Mouse (Mus musculus): Measurements from ENCODE around the gene Nkd2.

DNA sequence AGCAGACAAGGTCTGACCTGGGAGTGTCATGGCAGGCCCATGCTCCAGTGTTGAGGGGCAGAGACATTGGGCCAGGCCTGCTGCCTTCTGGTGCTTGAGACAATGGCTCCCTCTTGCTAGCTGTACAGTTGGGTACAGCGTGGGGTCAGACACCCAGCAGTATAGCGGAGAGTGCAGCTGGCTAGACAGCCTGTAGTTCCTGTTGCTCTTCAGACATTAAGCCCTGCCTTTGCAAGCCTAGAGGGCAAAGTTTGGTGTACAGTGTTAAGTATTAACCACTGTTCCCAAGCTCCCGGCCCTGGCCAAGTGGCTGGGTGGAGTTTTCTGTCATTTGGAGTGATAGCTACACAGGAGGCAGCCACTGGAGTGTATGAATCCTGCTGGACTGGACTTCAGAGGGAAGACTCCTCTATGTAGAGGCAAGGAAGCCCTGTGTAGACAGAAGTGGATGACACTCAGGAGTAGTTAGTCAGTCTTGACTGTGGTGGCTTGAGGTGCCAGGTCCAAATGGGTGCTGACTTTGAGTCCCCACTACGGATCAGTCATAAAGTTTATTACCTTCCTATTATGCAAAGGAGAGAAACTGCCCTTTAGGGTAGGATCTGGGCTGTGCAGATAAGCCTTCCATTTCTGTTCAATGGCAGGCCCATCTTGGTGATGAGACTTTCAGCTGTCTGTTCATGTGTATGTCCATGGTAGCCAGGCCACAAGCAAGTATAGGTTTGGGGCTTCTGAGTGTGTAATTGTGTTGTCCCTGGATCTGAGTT is 77.3 kb downstream of the Nkd2 start:
- no peak for TF ChIP-seq CTCF (IDR thresholded peaks at IDR 0.05; ENCODE audit: low read depth, low read length)
- TF ChIP-seq POLR2A (IDR thresholded peaks at IDR 0.05; ENCODE audit: borderline replicate concordance, low read depth, low read length), result no peak

Data from bone marrow macrophage, adult 2 months (primary cell).